Mouse (Mus musculus) embryonic facial prominence, embryonic 12.5 days (tissue): Measurements from ENCODE around the gene Cpe. TPM values are rescaled to one million over a fixed set of nuclear protein-coding genes. Genes with fewer than 3 reads are reported as not detected.
"Not testable (repeated sequence)": the region's sequence is repeated elsewhere in the genome, so short reads cannot be mapped to it uniquely, and the experiment has no call there.

Experiments
- ATAC-seq: fragments of 200-750 bp; cut with Nextera tagmentation; 2 replicates; pipeline ENCODE4 v1.8.0; 2017; ENCODE audit not compliant: insufficient number of reproducible peaks, insufficient read depth, low FRiP score, low TSS enrichment
- H3K27ac ChIP-seq: fragments of 300-500 bp; sonication (generic); 2 replicates; pipeline ENCODE4 v1.5.1; 2016; ENCODE audit warnings: mild to moderate bottlenecking
- H3K27me3 ChIP-seq: fragments of 300-500 bp; sonication (generic); 2 replicates; pipeline ENCODE4 v1.6.1; 2016; ENCODE audit warnings: mild to moderate bottlenecking, moderate library complexity
- H3K36me3 ChIP-seq: fragments of 300-500 bp; sonication (generic); 2 replicates; pipeline ENCODE4 v1.6.1; 2016; ENCODE audit warnings: mild to moderate bottlenecking
- H3K4me1 ChIP-seq: fragments of 300-500 bp; sonication (generic); 2 replicates; pipeline ENCODE4 v1.6.1; 2016
- H3K4me2 ChIP-seq: fragments of 300-500 bp; sonication (generic); replicated peaks from 2 replicates; pipeline ENCODE4 v1.6.1; 2016; ENCODE audit warnings: mild to moderate bottlenecking, moderate library complexity
- H3K4me3 ChIP-seq: fragments of 300-500 bp; sonication (generic); 2 replicates; pipeline ENCODE4 v1.5.1; 2016; ENCODE audit warnings: mild to moderate bottlenecking
- H3K9ac ChIP-seq: fragments of 300-500 bp; sonication (generic); 2 replicates; pipeline ENCODE4 v1.6.1; 2016; ENCODE audit warnings: mild to moderate bottlenecking, moderate library complexity
- H3K9me3 ChIP-seq: fragments of 300-500 bp; sonication (generic); 2 replicates; pipeline ENCODE4 v1.6.1; 2016; ENCODE audit warnings: mild to moderate bottlenecking, moderate library complexity
- WGBS: fragments of 180-500 bp; shearing (Covaris S2); methylation state at CpG from one replicate; pipeline ENCODE4 v1.1.7; 2016; 5-methylcytosine and 5-hydroxymethylcytosine counted together
- polyA plus RNA-seq: library from polyadenylated mRNA; unstranded; fragments of >200 nt; fragmentation: Nextera tagmentation; extraction: Ambion mirVana; gene quantifications from 2 replicates; pipeline ENCODE4 v1.2.1, GENCODE M21; 2016

The Cpe gene
- polyA plus RNA-seq, 1 experiment from 2014 or later, result 183 TPM

DNA sequence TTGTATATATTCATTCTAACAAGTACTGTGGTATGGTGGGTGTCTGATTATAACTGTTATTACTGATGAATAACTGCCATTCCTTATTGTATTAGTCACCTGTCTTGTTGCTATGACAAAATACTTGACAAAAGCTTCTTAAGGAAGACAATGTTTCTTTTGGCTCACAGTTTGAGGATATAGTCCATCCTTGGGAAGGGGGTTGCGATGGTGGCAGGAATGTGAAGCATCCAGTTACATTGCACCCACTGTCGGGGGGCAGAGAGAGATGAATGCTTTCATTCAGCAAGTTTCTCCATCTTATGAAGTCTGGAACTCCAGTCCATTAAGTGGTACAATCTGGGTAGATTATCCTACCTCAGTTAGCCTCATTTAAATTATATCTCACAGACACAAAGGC is 19.9 kb downstream of the Cpe start:
- Histone ChIP-seq H3K4me1 (no peaks in the 10 kb centered on the region), H3K9ac (no peak overlapping the region), H3K4me3 (no peak overlapping the region), H3K27me3 (no peaks in the 10 kb centered on the region), H3K9me3 (no peaks in the 10 kb centered on the region), H3K4me2 (no peak overlapping the region), H3K36me3 (no peaks in the 10 kb centered on the region), H3K27ac (no peak overlapping the region)
- WGBS, result 56% methylated on average over 2 of the region's 2 CpGs
- no peak for ATAC-seq

GRCm38 (mm10) chr8:64671937-64672336 is 20.9 kb downstream of the Cpe start:
- H3K4me3 ChIP-seq, result no peak overlapping the region
- H3K4me2 ChIP-seq, result no peak overlapping the region
- H3K4me1 ChIP-seq, result no peaks in the 10 kb centered on the region
- no peak for ATAC-seq
- no peak overlapping the region for H3K9ac ChIP-seq
- no peaks in the 10 kb centered on the region for H3K27me3 ChIP-seq
- no peaks in the 10 kb centered on the region for H3K9me3 ChIP-seq
- WGBS, result 40% methylated on average over 1 of the region's 1 CpGs
- H3K36me3 ChIP-seq, result no peaks in the 10 kb centered on the region
- no peak overlapping the region for H3K27ac ChIP-seq

- not testable (repeated sequence) for H3K27me3 ChIP-seq, H3K4me1 ChIP-seq, H3K9ac ChIP-seq, H3K4me3 ChIP-seq, H3K36me3 ChIP-seq, ATAC-seq, H3K4me2 ChIP-seq, H3K27ac ChIP-seq, H3K9me3 ChIP-seq
- 60% methylated on average over 13 of the region's 13 CpGs for WGBS
These were observed 26.5 kb downstream of the Cpe start for GRCm38 (mm10) chr8:64666305-64666704.

DNA sequence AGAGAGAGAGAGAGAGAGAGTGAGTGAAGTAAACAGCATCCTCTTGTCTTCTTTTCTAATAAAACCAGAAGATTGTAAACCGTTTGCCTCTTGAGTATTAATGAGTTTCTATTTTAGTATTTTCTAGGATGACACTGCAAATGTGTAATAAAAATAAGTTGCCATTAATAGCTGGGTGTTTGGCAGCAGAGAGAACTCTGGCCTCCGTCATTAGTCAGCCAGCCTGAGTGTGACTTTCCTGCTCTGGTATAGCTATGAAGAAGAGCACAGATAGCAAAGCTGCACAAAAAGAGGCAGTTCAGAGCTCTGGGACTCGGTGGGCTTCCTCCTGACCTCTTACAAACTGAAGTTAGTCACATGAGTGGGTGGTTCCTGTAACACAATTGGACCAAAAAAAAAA is 27.3 kb downstream of the Cpe start:
- no peaks in the 10 kb centered on the region for H3K36me3 ChIP-seq
- no peak overlapping the region for H3K4me2 ChIP-seq
- H3K4me1 ChIP-seq, result no peaks in the 10 kb centered on the region
- no peak for ATAC-seq
- H3K9ac ChIP-seq, result no peak overlapping the region
- no peak overlapping the region for H3K4me3 ChIP-seq
- no peak overlapping the region for H3K27ac ChIP-seq
- H3K27me3 ChIP-seq, result no peaks in the 10 kb centered on the region
- 68% methylated on average over 3 of the region's 3 CpGs for WGBS
- no peaks in the 10 kb centered on the region for H3K9me3 ChIP-seq

- WGBS, result 67% methylated on average over 3 of the region's 3 CpGs
- ATAC-seq, result no peak
- H3K9me3 ChIP-seq, result no peaks in the 10 kb centered on the region
These were observed 28.0 kb downstream of the Cpe start for GRCm38 (mm10) chr8:64664811-64665210.

GRCm38 (mm10) chr8:64664350-64664749 is 28.5 kb downstream of the Cpe start:
- 43% methylated on average over 2 of the region's 2 CpGs for WGBS
- Histone ChIP-seq H3K4me2 (no peak overlapping the region), H3K36me3 (no peaks in the 10 kb centered on the region), H3K9ac (no peak overlapping the region), H3K4me3 (no peak overlapping the region), H3K9me3 (no peaks in the 10 kb centered on the region), H3K27ac (no peak overlapping the region), H3K4me1 (no peaks in the 10 kb centered on the region), H3K27me3 (no peaks in the 10 kb centered on the region)
- no peak for ATAC-seq

More at GRCm38 (mm10) chr8:64664811-64665210, 28.0 kb downstream of the Cpe start:
- H3K4me3 ChIP-seq, result no peak overlapping the region
- no peaks in the 10 kb centered on the region for H3K27me3 ChIP-seq
- H3K4me2 ChIP-seq, result no peak overlapping the region
- no peak overlapping the region for H3K27ac ChIP-seq
- no peaks in the 10 kb centered on the region for H3K36me3 ChIP-seq
- H3K4me1 ChIP-seq, result no peaks in the 10 kb centered on the region
- no peak overlapping the region for H3K9ac ChIP-seq

DNA sequence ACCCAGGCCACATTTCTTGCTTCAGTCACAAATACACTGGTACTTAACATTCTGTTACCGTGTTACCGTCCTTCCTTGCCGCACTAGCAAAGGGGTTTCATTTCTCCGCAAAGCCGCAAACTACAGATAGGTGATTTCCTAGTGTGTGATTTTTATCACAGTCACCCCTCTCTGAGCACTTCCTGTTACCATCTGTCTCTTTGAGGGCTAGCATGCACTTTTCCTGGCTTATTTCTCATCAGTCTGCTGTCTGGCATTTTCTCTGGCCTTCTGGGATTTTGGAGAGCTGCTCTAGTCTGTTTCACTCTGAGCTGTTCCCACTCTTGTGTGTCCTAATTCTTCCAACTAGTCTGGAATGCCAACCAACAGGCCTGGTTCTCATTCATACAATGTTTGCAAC is 33.8 kb downstream of the Cpe start:
- no peaks in the 10 kb centered on the region for H3K9me3 ChIP-seq
- H3K4me1 ChIP-seq, result 0 out of 2 replicates have a peak, but pooled peaks cover 7% of the 10 kb centered on the region
- H3K27me3 ChIP-seq, result no peaks in the 10 kb centered on the region
- 88% methylated on average over 5 of the region's 5 CpGs for WGBS
- no peaks in the 10 kb centered on the region for H3K36me3 ChIP-seq
- no peak overlapping the region for H3K4me3 ChIP-seq
- no peak for ATAC-seq
- H3K4me2 ChIP-seq, result no peak overlapping the region
- no peak overlapping the region; the same call in 1 of the 2 replicates for H3K9ac ChIP-seq
- H3K27ac ChIP-seq, result no peak overlapping the region

DNA sequence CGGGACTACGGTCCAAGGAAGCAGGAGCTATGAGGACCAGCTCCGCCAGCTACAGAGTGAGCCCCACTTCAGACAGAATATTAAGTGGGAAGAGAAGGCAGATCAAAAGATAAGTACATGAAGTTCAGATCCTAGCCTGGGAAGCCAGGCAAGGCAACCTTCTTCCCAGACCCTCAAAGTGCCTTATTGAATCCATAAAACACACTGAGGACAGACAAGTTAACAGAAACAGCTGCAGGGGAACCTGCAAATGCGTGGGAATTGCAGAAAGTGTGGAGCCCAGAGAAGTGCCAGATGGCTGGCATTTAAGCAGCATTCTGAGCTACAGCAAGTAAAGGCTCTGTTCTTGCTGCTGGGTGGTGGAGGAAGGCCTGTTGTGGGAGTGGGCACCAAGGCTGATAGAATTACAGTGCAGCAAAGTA is 34.9 kb downstream of the Cpe start:
- Histone ChIP-seq H3K9me3 (no peaks in the 10 kb centered on the region), H3K27me3 (no peaks in the 10 kb centered on the region), H3K4me1 (0 out of 2 replicates have a peak, but pooled peaks cover 7% of the 10 kb centered on the region), H3K9ac (no peak overlapping the region), H3K4me2 (no peak overlapping the region), H3K27ac (no peak overlapping the region), H3K4me3 (no peak overlapping the region), H3K36me3 (no peaks in the 10 kb centered on the region)
- 70% methylated on average over 4 of the region's 4 CpGs for WGBS
- no peak for ATAC-seq

GRCm38 (mm10) chr8:64657517-64657916 is 35.3 kb downstream of the Cpe start:
- H3K4me1 ChIP-seq, result 0 out of 2 replicates have a peak, but pooled peaks cover 7% of the 10 kb centered on the region
- H3K27ac ChIP-seq, result no peak overlapping the region
- H3K36me3 ChIP-seq, result no peaks in the 10 kb centered on the region
- no peak overlapping the region for H3K4me3 ChIP-seq
- H3K9me3 ChIP-seq, result no peaks in the 10 kb centered on the region
- no peak for ATAC-seq
- 40% methylated on average over 7 of the region's 7 CpGs for WGBS
- H3K27me3 ChIP-seq, result no peaks in the 10 kb centered on the region
- no peak overlapping the region for H3K4me2 ChIP-seq
- no peak overlapping the region for H3K9ac ChIP-seq

- 88% methylated on average over 6 of the region's 6 CpGs for WGBS
- 0 out of 2 replicates have a peak, but pooled peaks cover 7% of the 10 kb centered on the region for H3K4me1 ChIP-seq
- H3K9ac ChIP-seq, result no peak overlapping the region
- no peak overlapping the region for H3K4me3 ChIP-seq
- no peak overlapping the region for H3K27ac ChIP-seq
- no peak for ATAC-seq
- no peak overlapping the region for H3K4me2 ChIP-seq
- H3K36me3 ChIP-seq, result no peaks in the 10 kb centered on the region
- H3K9me3 ChIP-seq, result no peaks in the 10 kb centered on the region
- H3K27me3 ChIP-seq, result no peaks in the 10 kb centered on the region
These were observed 37.0 kb downstream of the Cpe start for GRCm38 (mm10) chr8:64655887-64656286.

- no peaks in the 10 kb centered on the region for H3K27me3 ChIP-seq
- H3K9ac ChIP-seq, result no peak overlapping the region
- 0 out of 2 replicates have a peak, but pooled peaks cover 7% of the 10 kb centered on the region for H3K4me1 ChIP-seq
- 45% methylated on average over 2 of the region's 2 CpGs for WGBS
- no peak overlapping the region for H3K4me3 ChIP-seq
- H3K9me3 ChIP-seq, result no peaks in the 10 kb centered on the region
- H3K36me3 ChIP-seq, result no peaks in the 10 kb centered on the region
- no peak overlapping the region for H3K27ac ChIP-seq
- no peak for ATAC-seq
- H3K4me2 ChIP-seq, result no peak overlapping the region
These were observed 37.8 kb downstream of the Cpe start for GRCm38 (mm10) chr8:64655087-64655486.

GRCm38 (mm10) chr8:64652285-64652684 is 40.6 kb downstream of the Cpe start:
- no peaks in the 10 kb centered on the region for H3K4me1 ChIP-seq
- no peaks in the 10 kb centered on the region for H3K36me3 ChIP-seq
- H3K27ac ChIP-seq, result no peak overlapping the region
- H3K9me3 ChIP-seq, result no peaks in the 10 kb centered on the region
- H3K4me3 ChIP-seq, result no peak overlapping the region
- H3K9ac ChIP-seq, result no peak overlapping the region
- no peak overlapping the region for H3K4me2 ChIP-seq
- H3K27me3 ChIP-seq, result no peaks in the 10 kb centered on the region
- ATAC-seq, result no peak

DNA sequence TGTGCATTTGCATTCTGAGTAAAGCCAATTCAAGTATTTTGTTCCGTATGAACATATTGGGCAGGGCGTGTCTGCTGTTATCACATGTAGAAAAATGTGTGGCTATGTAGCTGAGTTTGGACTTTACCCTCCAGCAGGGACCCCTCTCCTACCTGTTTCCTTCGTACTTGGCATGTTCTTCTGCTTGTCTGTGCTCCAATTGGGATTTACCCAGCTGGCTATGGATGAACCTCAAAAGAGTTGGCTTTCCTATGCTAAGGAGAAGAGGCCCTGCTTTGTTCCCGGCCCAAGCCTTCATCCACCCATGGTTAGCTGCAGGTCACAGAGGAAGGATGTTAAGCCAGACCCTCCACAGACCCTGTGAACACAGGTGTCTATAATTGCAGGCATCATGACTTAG is 44.8 kb downstream of the Cpe start:
- Histone ChIP-seq H3K27ac (no peak overlapping the region), H3K4me2 (no peak overlapping the region), H3K4me1 (no peaks in the 10 kb centered on the region), H3K36me3 (no peaks in the 10 kb centered on the region), H3K27me3 (no peaks in the 10 kb centered on the region), H3K4me3 (no peak overlapping the region), H3K9me3 (no peaks in the 10 kb centered on the region), H3K9ac (no peak overlapping the region)
- ATAC-seq, result no peak
- 89% methylated on average over 4 of the region's 4 CpGs for WGBS
